Mouse (Mus musculus) heart, postnatal 10 days (tissue): Measurements from ENCODE around the gene Gm20388. TPM values are rescaled to one million over a fixed set of nuclear protein-coding genes. Genes with fewer than 3 reads are reported as not detected.
A peak's percentile ranks its signal among the peaks of the same experiment; 100 is the strongest.

Source experiments
- DNase-seq, 2 experiments: peaks; one replicate each; pipeline ENCODE4 v3.0.0; 2021
- intact Hi-C: fragments of 180-260 bp; cut with DNase I; formaldehyde crosslinking; loops from one replicate; pipeline ENCODE4 v1.15.1; 2025
- total RNA-seq, 2 experiments: library from RNA; stranded (reverse); gene quantifications; 2 replicates each; pipeline ENCODE4 v1.2.3; 2021

The Gm20388 gene
- total RNA-seq, 2 experiments from 2014 or later: 2.0 to 2.2 TPM

- intact Hi-C loops: loop anchor here (1.0 to 2.0 kb wide), 3 partner anchors 16 to 59 kb away; no protein-coding TSS in a partner anchor
- no peak for DNase-seq
Measured at GRCm38 (mm10) chr8:121909148-121909541, 1998.5 kb downstream of the Gm20388 start.

- peak; percentile 71 to 90 for DNase-seq
- intact Hi-C loops: loop anchor here (1.0 to 2.0 kb wide), 3 partner anchors 15 to 59 kb away; no protein-coding TSS in a partner anchor
Measured at GRCm38 (mm10) chr8:121909663-121910062, 1999.0 kb downstream of the Gm20388 start.

GRCm38 (mm10) chr8:121911400-121911799, 2000.8 kb downstream of the Gm20388 start:
- intact Hi-C loops: no loop called here
- DNase-seq: no peak

- intact Hi-C loops: no loop called here
- no peak for DNase-seq
Measured at GRCm38 (mm10) chr8:121911987-121912386, 2001.3 kb downstream of the Gm20388 start.

- intact Hi-C loops: no loop called here
- no peak for DNase-seq
Measured at GRCm38 (mm10) chr8:121912831-121913230, 2002.2 kb downstream of the Gm20388 start.

- intact Hi-C loops: no loop called here
- DNase-seq: no peak
Measured at GRCm38 (mm10) chr8:121913378-121913777, 2002.7 kb downstream of the Gm20388 start.

GRCm38 (mm10) chr8:121919158-121919557, 2008.5 kb downstream of the Gm20388 start:
- intact Hi-C loops: no loop called here
- DNase-seq: no peak

- no peak for DNase-seq
- intact Hi-C loops: loop anchor here (10.0 kb wide), 1 partner anchor 215 kb away; no protein-coding TSS in a partner anchor
Measured at GRCm38 (mm10) chr8:121919731-121920130, 2009.1 kb downstream of the Gm20388 start.

- intact Hi-C loops: loop anchor here (10.0 kb wide), 1 partner anchor 217 kb away; no protein-coding TSS in a partner anchor
- DNase-seq: no peak
Measured at GRCm38 (mm10) chr8:121921582-121921981, 2010.9 kb downstream of the Gm20388 start.

- DNase-seq: peak; percentile 60 to 72
- intact Hi-C loops: loop anchor here (10.0 kb wide), 1 partner anchor 217 kb away; no protein-coding TSS in a partner anchor
Measured at GRCm38 (mm10) chr8:121922101-121922500, 2011.5 kb downstream of the Gm20388 start.

GRCm38 (mm10) chr8:121924681-121925080, 2014.0 kb downstream of the Gm20388 start:
- intact Hi-C loops: loop anchor here (1.0 to 10.0 kb wide), 4 partner anchors 16 to 220 kb away; no protein-coding TSS in a partner anchor
- no peak for DNase-seq

- peak; percentile 80 to 88 for DNase-seq
- intact Hi-C loops: loop anchor here (1.0 to 10.0 kb wide), 4 partner anchors 17 to 221 kb away; no protein-coding TSS in a partner anchor
Measured at GRCm38 (mm10) chr8:121925624-121926023, 2015.0 kb downstream of the Gm20388 start.

GRCm38 (mm10) chr8:121926266-121926665, 2015.6 kb downstream of the Gm20388 start:
- intact Hi-C loops: loop anchor here (10.0 kb wide), 1 partner anchor 221 kb away; no protein-coding TSS in a partner anchor
- no peak for DNase-seq

- intact Hi-C loops: loop anchor here (10.0 kb wide), 1 partner anchor 223 kb away; no protein-coding TSS in a partner anchor
Measured at GRCm38 (mm10) chr8:121927316-121927715, 2016.7 kb downstream of the Gm20388 start.

GRCm38 (mm10) chr8:121930047-121930446, 2019.4 kb downstream of the Gm20388 start:
- no peak for DNase-seq

More at GRCm38 (mm10) chr8:121927316-121927715, 2016.7 kb downstream of the Gm20388 start:
- DNase-seq: peak; percentile 59 to 74

GRCm38 (mm10) chr8:121931571-121931970, 2020.9 kb downstream of the Gm20388 start:
- DNase-seq: no peak
- intact Hi-C loops: no loop called here

More at GRCm38 (mm10) chr8:121930047-121930446, 2019.4 kb downstream of the Gm20388 start:
- intact Hi-C loops: no loop called here

- intact Hi-C loops: no loop called here
- DNase-seq: no peak
Measured at GRCm38 (mm10) chr8:121932026-121932667, 2021.5 kb downstream of the Gm20388 start.

- intact Hi-C loops: no loop called here
- DNase-seq: no peak
Measured at GRCm38 (mm10) chr8:121932668-121933520, 2022.3 kb downstream of the Gm20388 start.

- peak; percentile 66 to 79 for DNase-seq
- intact Hi-C loops: no loop called here
Measured at GRCm38 (mm10) chr8:121934506-121934905, 2023.9 kb downstream of the Gm20388 start.

GRCm38 (mm10) chr8:121934923-121935322, 2024.3 kb downstream of the Gm20388 start:
- DNase-seq: no peak
- intact Hi-C loops: no loop called here
